Mouse (Mus musculus) adrenal gland, adult 8-10 months (tissue): ENCODE data around the gene Dph2. TPM values are rescaled to one million over a fixed set of nuclear protein-coding genes. Genes with fewer than 3 reads are reported as not detected.

Experiments used
- DNase-seq: peaks from one replicate; pipeline ENCODE4 v3.0.0; 2022
- total RNA-seq, 4 experiments: library from RNA; stranded (reverse); gene quantifications; 2 replicates each; pipeline ENCODE4 v1.2.4; 2022

Dph2 gene
- total RNA-seq, 4 experiments from 2014 or later, result 8.7 to 13.8 (median 11.2) TPM

GRCm38 (mm10) chr4:117870437-117870836, 21.4 kb downstream of the Dph2 start:
- no peak for DNase-seq

GRCm38 (mm10) chr4:117869317-117869716, 22.5 kb downstream of the Dph2 start:
- DNase-seq, result no peak

- no peak for DNase-seq
Observed at GRCm38 (mm10) chr4:117867823-117868222, 24.0 kb downstream of the Dph2 start.

GRCm38 (mm10) chr4:117867000-117867399, 24.8 kb downstream of the Dph2 start:
- no peak for DNase-seq

GRCm38 (mm10) chr4:117866083-117866482, 25.7 kb downstream of the Dph2 start:
- peak; percentile 86 for DNase-seq

- no peak for DNase-seq
Observed at GRCm38 (mm10) chr4:117862823-117863222, 29.0 kb downstream of the Dph2 start.

GRCm38 (mm10) chr4:117860570-117860969, 31.3 kb downstream of the Dph2 start:
- DNase-seq, result no peak

GRCm38 (mm10) chr4:117858794-117859193, 33.0 kb downstream of the Dph2 start:
- no peak for DNase-seq

GRCm38 (mm10) chr4:117855146-117855545, 36.7 kb downstream of the Dph2 start:
- no peak for DNase-seq

- DNase-seq, result no peak
Observed at GRCm38 (mm10) chr4:117852152-117852868, 39.5 kb downstream of the Dph2 start.

- DNase-seq, result no peak
Observed at GRCm38 (mm10) chr4:117850871-117851270, 41.0 kb downstream of the Dph2 start.

- no peak for DNase-seq
Observed at GRCm38 (mm10) chr4:117850176-117850575, 41.7 kb downstream of the Dph2 start.

- DNase-seq, result no peak
Observed at GRCm38 (mm10) chr4:117849506-117849905, 42.3 kb downstream of the Dph2 start.

- no peak for DNase-seq
Observed at GRCm38 (mm10) chr4:117849063-117849462, 42.8 kb downstream of the Dph2 start.

GRCm38 (mm10) chr4:117847011-117847410, 44.8 kb downstream of the Dph2 start:
- DNase-seq, result no peak

- no peak for DNase-seq
Observed at GRCm38 (mm10) chr4:117846261-117846660, 45.6 kb downstream of the Dph2 start.

- DNase-seq, result no peak
Observed at GRCm38 (mm10) chr4:117845316-117845715, 46.5 kb downstream of the Dph2 start.

GRCm38 (mm10) chr4:117844467-117844866, 47.4 kb downstream of the Dph2 start:
- no peak for DNase-seq

- DNase-seq, result no peak
Observed at GRCm38 (mm10) chr4:117843101-117843500, 48.7 kb downstream of the Dph2 start.

- DNase-seq, result no peak
Observed at GRCm38 (mm10) chr4:117841566-117841965, 50.3 kb downstream of the Dph2 start.

GRCm38 (mm10) chr4:117840821-117841220, 51.0 kb downstream of the Dph2 start:
- no peak for DNase-seq

- no peak for DNase-seq
Observed at GRCm38 (mm10) chr4:117839366-117839765, 52.5 kb downstream of the Dph2 start.
